Mouse (Mus musculus) megakaryocyte, embryonic 14.5 days (primary cell): ENCODE data around the gene Gm17455.

Experiments
- FLI1 ChIP-seq: IDR thresholded peaks from 2 replicates; pipeline ENCODE4 v1.6.1; 2012; ENCODE audit warnings: low read length, inconsistent platforms, mixed read lengths
- GATA1 ChIP-seq: IDR thresholded peaks from 3 replicates; pipeline ENCODE4 v1.6.1; 2012; ENCODE audit warnings: mixed read lengths, low read length, inconsistent platforms, borderline replicate concordance

GRCm38 (mm10) chr10:60371596-60372386 is 27.7 kb upstream of the Gm17455 start:
- TF ChIP-seq GATA1 (no peak), FLI1 (no peak)
